Mouse (Mus musculus) left cerebral cortex, adult 11 months (tissue): Measurements from ENCODE around the gene Esr2.

ENCODE experiments used
- DNase-seq: peaks from one replicate; pipeline ENCODE4 v3.0.0; 2022; ENCODE audit warnings: low spot score

Esr2 gene

DNA sequence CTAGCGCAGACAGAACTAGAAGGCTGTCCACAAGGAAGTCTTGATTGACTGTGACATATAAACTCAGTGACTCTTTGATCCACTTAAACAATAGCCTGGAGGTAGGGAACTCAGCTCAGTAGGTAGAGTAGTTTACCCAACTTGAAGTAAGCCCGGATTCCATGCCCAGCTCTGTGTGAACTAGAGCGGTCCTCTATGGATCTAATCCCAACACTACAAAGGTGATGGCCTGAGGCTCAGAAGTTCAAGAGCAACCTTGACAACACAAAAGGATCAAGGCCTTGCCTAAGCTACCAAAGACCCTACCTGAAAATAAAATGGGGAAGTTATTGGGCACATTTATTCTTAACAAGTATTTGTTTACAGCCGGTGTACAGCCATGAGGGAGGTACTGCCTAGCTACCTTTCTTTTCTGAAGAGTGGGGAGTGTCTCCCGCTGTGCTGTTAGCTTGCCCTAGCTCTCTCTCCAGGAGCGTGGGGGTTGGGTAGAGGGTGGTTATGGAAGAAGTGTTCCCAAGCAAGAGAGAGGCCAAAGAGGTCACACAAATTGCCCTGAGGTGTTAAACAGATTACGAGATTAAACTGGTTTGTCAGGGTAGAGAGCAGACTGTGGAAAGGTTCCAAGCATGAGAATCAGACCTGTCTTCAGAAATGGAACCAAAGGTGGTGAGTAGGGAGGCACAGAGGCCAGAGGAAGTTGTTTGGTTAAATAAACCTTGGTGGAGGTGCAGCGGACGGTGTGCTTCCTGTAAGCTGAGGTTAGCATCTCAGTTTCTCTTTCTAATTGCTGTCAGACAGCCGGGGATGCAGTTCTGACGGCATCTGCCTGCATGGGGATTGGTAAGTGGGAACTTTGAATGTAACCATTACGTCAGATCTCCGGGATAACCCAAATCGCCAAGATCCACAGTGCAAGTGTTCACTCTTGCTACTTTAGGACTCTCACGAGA is 90.8 kb downstream of the Esr2 start:
- no peak for DNase-seq

DNA sequence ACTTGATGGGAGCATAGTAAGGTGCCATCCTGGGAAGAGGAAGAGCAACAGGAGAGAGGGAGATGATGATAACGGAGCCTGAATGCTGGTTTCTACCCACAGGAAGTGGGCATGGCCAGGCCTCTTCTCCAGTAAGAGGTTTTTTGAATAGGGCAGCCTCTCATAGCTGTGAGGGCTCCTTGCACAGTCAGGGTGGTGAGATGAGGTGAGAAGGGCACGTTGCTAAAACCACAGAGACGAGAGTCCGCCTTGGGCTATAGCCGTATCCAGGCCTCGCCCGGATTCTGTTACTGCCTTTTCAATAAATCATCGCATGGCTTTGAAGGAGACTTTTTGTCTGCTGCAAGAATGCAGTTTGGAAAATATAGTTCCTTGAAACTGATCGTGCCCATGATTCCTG is 92.0 kb downstream of the Esr2 start:
- DNase-seq, result no peak

DNA sequence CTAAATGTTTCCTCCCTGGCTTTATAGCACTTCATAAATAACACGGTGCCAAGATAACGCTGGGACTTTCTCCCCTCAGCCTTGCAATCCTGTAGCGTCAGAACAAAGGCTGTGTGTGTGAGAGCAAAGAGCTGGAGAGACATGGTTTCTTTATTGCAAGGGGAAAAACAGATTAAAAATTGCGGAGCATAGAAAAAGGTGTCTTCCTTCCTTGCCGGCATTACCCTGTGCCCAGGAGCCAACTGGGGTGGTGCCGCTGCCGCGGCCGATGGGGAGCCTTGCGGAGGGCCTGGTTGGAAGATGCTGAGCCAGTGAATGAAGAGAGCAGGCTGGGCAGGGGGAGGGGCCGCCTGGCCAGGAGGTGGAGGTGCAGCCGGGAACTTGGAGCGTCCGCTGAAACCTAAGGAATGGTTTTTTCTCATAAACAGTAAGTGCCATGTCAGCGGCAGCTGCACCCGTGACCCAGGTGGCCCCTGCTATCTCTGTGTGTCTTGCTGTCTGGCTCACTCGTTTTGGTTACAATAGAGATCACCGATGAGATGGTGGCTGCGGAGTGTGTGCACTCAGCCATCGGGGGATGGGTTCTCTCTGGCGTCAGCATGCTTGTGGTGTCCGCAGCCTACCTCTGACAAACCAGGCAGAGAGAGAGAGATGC is 95.4 kb downstream of the Esr2 start:
- peak; percentile 66 for DNase-seq

DNA sequence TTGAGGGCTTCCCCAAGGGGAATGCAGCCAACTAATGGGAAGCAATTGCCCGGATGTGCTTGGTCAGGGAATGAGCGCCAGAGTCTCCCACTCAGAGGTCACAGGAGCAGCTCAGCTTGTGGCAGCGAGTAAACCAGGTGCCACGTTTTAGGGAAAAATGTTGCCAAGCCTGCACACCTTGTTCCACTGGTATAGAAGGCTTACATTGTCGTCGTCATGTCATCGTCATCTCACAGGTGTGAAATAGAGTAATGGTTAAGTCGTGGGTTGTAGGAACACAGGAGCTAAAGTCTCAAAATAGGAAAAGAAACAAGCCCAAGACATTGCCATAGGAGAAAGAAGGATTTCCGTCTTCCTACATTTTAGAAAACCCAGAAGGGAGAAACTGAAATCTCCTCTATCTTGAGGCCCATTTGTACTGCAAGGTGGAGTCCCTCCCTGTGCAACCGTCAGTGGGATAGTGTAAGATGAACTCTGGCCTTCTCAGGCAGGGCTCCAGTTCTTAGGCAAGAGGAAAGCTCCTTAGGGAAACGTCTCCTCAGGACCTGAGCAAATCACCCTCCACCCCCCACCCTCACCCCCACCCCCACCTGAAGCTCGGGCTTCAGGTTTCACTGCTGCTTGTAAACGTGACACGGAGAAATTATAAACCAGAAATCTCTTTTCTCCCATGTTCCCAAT is 96.0 kb downstream of the Esr2 start:
- DNase-seq, result no peak

DNA sequence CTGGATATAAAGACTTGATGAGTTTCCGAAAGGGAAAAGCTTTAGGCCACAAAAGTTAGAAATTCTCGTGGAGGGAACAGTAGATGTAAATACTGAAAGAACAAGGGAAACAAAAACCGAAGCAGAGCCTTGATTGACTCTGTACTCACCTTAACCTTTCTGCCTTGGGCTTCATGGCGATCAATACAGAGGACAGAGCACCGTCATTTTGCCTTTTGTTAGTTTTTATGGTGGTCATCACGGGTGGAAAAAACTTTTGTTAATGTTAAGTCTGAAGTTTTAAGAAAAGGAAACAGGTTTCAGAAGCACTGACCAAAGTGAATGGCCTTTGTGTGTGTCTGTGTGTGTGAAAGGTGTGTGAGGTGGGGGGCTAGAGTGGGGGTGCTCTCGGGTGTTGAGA is 103.1 kb downstream of the Esr2 start:
- no peak for DNase-seq

DNA sequence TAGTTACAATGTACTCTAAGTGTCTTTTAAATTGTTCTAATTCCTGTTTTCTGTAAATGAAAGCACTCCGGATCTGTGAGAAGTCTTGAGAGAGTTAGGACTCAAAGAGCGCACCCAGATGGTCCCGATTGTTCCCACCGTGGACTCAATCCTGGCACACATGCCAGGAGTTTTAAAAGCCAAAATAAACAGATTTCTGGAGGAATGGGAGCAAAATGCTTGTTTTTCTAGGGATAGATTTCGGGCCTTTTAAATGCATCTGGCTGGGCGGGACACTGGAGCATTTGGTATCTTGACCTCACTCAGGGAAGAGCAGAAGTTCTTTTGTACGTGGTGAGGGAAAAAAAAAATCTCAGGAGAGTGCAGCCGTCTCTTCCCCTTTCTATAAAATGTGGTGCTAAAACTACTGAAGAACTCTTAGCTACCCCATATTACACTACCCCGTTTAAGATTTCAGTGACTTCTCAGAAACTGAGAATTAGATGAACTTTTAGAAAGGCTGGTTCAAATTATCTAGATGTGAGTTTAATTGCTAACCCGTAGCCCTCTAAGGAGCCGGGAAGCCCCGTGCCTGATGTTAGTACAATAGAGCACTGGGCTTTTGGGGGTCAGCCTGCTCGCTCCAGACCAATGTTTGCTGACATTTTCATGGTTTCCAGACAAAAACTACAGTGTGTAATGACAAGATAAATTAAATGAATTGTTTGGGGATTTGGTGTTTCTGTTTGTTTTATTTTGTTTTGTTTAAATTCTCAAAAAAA is 103.8 kb downstream of the Esr2 start:
- no peak for DNase-seq

DNA sequence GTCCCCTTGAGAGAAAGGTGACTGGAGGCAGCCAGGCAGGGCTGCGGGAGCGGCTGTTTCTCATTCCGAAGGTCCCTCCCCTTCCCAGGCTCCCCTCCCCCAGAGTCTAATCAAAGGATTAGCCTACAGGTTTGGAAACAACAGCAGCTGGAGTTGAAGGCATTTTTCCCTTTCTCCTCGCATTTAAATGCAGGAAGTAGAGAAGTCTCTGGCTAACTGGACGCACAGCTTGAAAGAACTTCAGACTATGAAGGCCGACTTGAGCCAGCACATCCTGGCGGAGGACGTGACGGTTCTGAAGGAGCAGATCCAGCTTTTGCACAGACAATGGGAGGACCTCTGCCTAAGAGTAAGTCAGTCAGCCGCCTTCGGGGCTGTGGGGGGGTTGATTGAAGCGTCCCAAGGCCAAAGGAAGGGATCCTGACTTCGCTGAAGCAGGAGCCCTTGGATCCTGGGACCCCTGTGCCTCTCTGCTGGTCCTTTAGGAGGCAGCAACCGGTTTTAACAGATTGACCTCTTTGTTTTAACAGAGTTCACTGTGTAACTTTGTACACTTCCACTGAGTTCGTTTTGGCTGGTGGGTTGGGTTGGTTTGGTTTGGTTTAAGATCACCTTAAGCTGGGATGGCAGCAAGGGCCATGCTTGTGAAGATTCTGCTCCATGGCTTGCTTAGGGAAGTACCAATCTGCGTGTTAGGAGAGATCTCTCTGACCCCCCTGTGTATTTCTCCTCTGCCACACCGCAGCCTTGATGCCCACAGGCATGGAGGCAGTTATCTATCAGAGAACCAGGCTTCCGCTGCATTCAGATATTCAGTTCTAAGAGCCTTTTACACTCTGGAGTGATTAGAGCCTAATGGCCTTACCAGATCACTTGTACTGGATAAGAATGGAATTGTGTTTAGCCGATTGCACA is 104.9 kb downstream of the Esr2 start:
- no peak for DNase-seq
